Mouse (Mus musculus) forebrain, embryonic 12.5 days (tissue): ENCODE results near the gene Gm11042. TPM values are rescaled to one million over a fixed set of nuclear protein-coding genes. Genes with fewer than 3 reads are reported as not detected.

Source experiments
- ATAC-seq: fragments of 200-750 bp; cut with Nextera tagmentation; 2 replicates; pipeline ENCODE4 v1.8.0; 2017; ENCODE audit warnings: moderate TSS enrichment; ENCODE audit not compliant: low FRiP score
- H3K27ac ChIP-seq: fragments of 300-500 bp; sonication (generic); 2 replicates; pipeline ENCODE4 v1.5.1; 2016; ENCODE audit warnings: mild to moderate bottlenecking
- H3K27me3 ChIP-seq: fragments of 300-500 bp; sonication (generic); 2 replicates; pipeline ENCODE4 v1.6.1; 2016; ENCODE audit warnings: mild to moderate bottlenecking
- H3K36me3 ChIP-seq: fragments of 300-500 bp; sonication (generic); replicated peaks from 2 replicates; pipeline ENCODE4 v1.6.1; 2016; ENCODE audit warnings: mild to moderate bottlenecking
- H3K4me1 ChIP-seq: fragments of 300-500 bp; sonication (generic); 2 replicates; pipeline ENCODE4 v1.6.1; 2016
- H3K4me2 ChIP-seq: fragments of 300-500 bp; sonication (generic); 2 replicates; pipeline ENCODE4 v1.6.1; 2016; ENCODE audit warnings: mild to moderate bottlenecking, moderate library complexity
- H3K4me3 ChIP-seq: fragments of 300-500 bp; sonication (generic); replicated peaks from 2 replicates; pipeline ENCODE4 v1.5.1; 2016; ENCODE audit warnings: mild to moderate bottlenecking
- H3K9ac ChIP-seq: fragments of 300-500 bp; sonication (generic); 2 replicates; pipeline ENCODE4 v1.6.1; 2016; ENCODE audit warnings: mild to moderate bottlenecking
- H3K9me3 ChIP-seq: fragments of 300-500 bp; sonication (generic); 2 replicates; pipeline ENCODE4 v1.6.1; 2016
- WGBS: fragments of 180-500 bp; shearing (Covaris S2); methylation state at CpG from one replicate; pipeline ENCODE4 v1.1.7; 2016; 5-methylcytosine and 5-hydroxymethylcytosine counted together
- polyA plus RNA-seq: library from polyadenylated mRNA; unstranded; fragments of >200 nt; fragmentation: Nextera tagmentation; extraction: Ambion mirVana; gene quantifications from 2 replicates; pipeline ENCODE4 v1.2.1, GENCODE M21; 2016

Gene Gm11042
- polyA plus RNA-seq, 1 experiment from 2014 or later: not detected

- no peak overlapping the region for H3K4me3 ChIP-seq
- H3K27me3 ChIP-seq: 0 out of 2 replicates have a peak, but pooled peaks cover 3% of the 10 kb centered on the region
- H3K27ac ChIP-seq: no peak overlapping the region
- no peaks in the 10 kb centered on the region for H3K9me3 ChIP-seq
- no peak overlapping the region for H3K4me2 ChIP-seq
- no peaks in the 10 kb centered on the region for H3K36me3 ChIP-seq
- no peak overlapping the region for H3K9ac ChIP-seq
- no peak for ATAC-seq
- 0 out of 2 replicates have a peak, but pooled peaks cover 2% of the 10 kb centered on the region for H3K4me1 ChIP-seq
- 15% methylated on average over 10 of the region's 10 CpGs for WGBS
Measured at GRCm38 (mm10) chr12:74320318-74320717, 4.1 kb upstream of the Gm11042 start.

DNA sequence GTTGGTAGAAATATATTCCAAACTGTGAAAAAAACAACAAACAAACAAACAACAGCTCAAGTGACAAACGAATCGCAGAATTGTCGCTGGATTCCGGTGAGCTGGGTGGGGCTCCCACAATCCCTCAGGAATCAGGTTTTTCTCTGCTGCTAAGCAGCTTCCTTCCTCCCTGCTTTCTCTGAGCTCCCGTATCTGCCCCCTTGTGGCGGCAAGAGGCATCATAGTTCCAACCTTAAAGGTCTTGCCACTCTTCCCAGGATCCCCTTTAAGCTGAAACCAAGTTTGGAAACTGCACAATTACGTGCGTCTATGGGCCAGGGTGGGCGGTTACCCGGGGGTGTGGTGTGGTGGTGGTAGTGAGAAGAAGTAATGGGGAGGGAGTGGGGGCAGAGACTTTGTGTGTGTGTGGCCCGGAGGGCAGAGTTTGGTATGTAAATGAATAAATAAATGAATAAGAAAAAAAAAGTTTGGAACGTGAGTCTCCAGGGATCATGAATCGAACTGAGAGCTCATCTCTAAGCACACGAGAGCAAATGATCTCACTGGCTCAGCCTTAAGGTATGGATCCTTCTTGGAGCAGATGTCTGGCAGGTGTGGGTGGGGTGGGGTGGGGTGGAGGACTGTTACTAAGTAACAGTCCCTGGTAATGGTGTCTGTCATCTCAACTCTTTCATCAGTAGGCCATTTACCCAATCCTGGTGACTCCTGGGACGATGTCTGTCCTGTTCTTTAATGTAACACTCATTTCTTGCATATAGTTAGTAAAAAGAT is 980 bp upstream of the Gm11042 start:
- ATAC-seq: peak; percentile 91
- Histone ChIP-seq H3K4me2 (peak overlapping the region; percentile 63), H3K9me3 (no peaks in the 10 kb centered on the region), H3K27ac (peak overlapping the region; percentile 85), H3K36me3 (no peaks in the 10 kb centered on the region), H3K4me1 (0 out of 2 replicates have a peak, but pooled peaks cover 2% of the 10 kb centered on the region), H3K4me3 (peak overlapping the region; percentile 41), H3K9ac (peak overlapping the region; percentile 70), H3K27me3 (0 out of 2 replicates have a peak, but pooled peaks cover 3% of the 10 kb centered on the region)
- 16% methylated on average over 15 of the region's 15 CpGs for WGBS

DNA sequence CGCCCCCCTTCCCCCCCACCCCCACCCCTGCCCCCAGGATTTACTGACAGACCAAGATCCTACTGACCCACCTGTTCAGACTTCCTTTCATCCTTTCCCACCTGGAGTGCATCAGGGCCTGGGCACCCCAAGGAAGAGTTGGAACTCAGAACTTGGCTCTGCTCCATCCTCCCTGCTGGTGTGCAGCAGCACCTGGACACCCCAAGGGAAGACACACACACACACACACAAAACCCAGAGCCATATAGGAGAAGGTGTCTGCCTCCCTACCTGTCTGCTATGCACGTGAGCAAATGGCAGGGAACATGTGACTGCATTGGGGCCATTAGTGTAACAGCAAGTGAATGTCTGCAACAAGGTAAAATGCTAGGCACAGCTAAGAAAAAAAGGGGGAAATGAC is 973 bp downstream of the Gm11042 start:
- H3K36me3 ChIP-seq: no peaks in the 10 kb centered on the region
- H3K27me3 ChIP-seq: 0 out of 2 replicates have a peak, but pooled peaks cover 3% of the 10 kb centered on the region
- WGBS: 56% methylated on average over 2 of the region's 2 CpGs
- H3K27ac ChIP-seq: no peak overlapping the region
- no peak overlapping the region for H3K4me3 ChIP-seq
- H3K9me3 ChIP-seq: no peaks in the 10 kb centered on the region
- 0 out of 2 replicates have a peak, but pooled peaks cover 2% of the 10 kb centered on the region for H3K4me1 ChIP-seq
- ATAC-seq: no peak
- H3K9ac ChIP-seq: no peak overlapping the region
- H3K4me2 ChIP-seq: no peak overlapping the region

DNA sequence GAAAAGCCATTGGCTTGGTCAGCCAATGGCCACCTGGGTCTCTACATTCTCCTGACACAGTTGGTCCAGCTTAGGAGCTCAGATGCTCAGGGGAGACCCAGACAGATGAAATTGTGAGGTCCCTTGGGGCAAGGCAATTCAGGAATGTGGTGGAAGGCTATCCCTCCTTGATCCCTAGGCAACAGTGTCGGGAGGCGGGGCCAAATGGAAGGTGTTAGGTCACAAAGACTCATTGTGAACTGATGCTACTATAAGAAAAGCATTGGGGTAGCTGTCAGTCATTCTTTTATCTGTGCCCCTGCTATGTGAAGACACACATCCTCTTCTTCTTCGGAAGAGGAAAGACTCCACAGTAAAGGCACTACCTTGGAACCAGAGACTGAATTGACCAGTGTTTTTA is 3.6 kb downstream of the Gm11042 start:
- Histone ChIP-seq H3K36me3 (no peaks in the 10 kb centered on the region), H3K4me3 (no peak overlapping the region), H3K27me3 (no peaks in the 10 kb centered on the region), H3K9ac (no peak overlapping the region), H3K9me3 (no peaks in the 10 kb centered on the region), H3K27ac (no peak overlapping the region), H3K4me1 (0 out of 2 replicates have a peak, but pooled peaks cover 2% of the 10 kb centered on the region), H3K4me2 (no peak overlapping the region)
- ATAC-seq: no peak
- 77% methylated on average over 3 of the region's 3 CpGs for WGBS

- no peaks in the 10 kb centered on the region for H3K36me3 ChIP-seq
- 74% methylated on average over 9 of the region's 9 CpGs for WGBS
- H3K4me1 ChIP-seq: 0 out of 2 replicates have a peak, but pooled peaks cover 7% of the 10 kb centered on the region
- no peak overlapping the region for H3K4me3 ChIP-seq
- no peak for ATAC-seq
- H3K27ac ChIP-seq: no peak overlapping the region
- no peak overlapping the region for H3K9ac ChIP-seq
- H3K4me2 ChIP-seq: no peak overlapping the region
- H3K27me3 ChIP-seq: no peaks in the 10 kb centered on the region
- H3K9me3 ChIP-seq: no peaks in the 10 kb centered on the region
Measured at GRCm38 (mm10) chr12:74303418-74304294, 12.5 kb downstream of the Gm11042 start.

GRCm38 (mm10) chr12:74301559-74301958 is 14.6 kb downstream of the Gm11042 start:
- H3K36me3 ChIP-seq: no peaks in the 10 kb centered on the region
- no peak overlapping the region for H3K27ac ChIP-seq
- H3K4me1 ChIP-seq: 0 out of 2 replicates have a peak, but pooled peaks cover 7% of the 10 kb centered on the region
- no peaks in the 10 kb centered on the region for H3K27me3 ChIP-seq
- no peak overlapping the region for H3K9ac ChIP-seq
- no peak overlapping the region for H3K4me3 ChIP-seq
- no peaks in the 10 kb centered on the region for H3K9me3 ChIP-seq
- no peak overlapping the region for H3K4me2 ChIP-seq
- 93% methylated on average over 6 of the region's 6 CpGs for WGBS
- no peak for ATAC-seq

- WGBS: 50% methylated on average over 5 of the region's 5 CpGs
- no peak for ATAC-seq
- Histone ChIP-seq H3K9ac (no peak overlapping the region), H3K4me2 (no peak overlapping the region), H3K27ac (no peak overlapping the region), H3K4me1 (no peaks in the 10 kb centered on the region), H3K27me3 (no peaks in the 10 kb centered on the region), H3K9me3 (no peaks in the 10 kb centered on the region), H3K4me3 (no peak overlapping the region), H3K36me3 (no peaks in the 10 kb centered on the region)
Measured at GRCm38 (mm10) chr12:74296374-74296773, 19.8 kb downstream of the Gm11042 start.

GRCm38 (mm10) chr12:74293624-74294023 is 22.6 kb downstream of the Gm11042 start:
- no peaks in the 10 kb centered on the region for H3K9me3 ChIP-seq
- H3K4me2 ChIP-seq: no peak overlapping the region
- no peaks in the 10 kb centered on the region for H3K36me3 ChIP-seq
- WGBS: 4% methylated on average over 4 of the region's 4 CpGs
- H3K4me3 ChIP-seq: no peak overlapping the region
- no peak overlapping the region for H3K9ac ChIP-seq
- peaks cover 4% of the 10 kb centered on the region; the same call in 1 of the 2 replicates for H3K4me1 ChIP-seq
- 0 out of 2 replicates have a peak, but pooled peaks have one; percentile 30 for ATAC-seq
- no peaks in the 10 kb centered on the region for H3K27me3 ChIP-seq
- no peak overlapping the region for H3K27ac ChIP-seq

DNA sequence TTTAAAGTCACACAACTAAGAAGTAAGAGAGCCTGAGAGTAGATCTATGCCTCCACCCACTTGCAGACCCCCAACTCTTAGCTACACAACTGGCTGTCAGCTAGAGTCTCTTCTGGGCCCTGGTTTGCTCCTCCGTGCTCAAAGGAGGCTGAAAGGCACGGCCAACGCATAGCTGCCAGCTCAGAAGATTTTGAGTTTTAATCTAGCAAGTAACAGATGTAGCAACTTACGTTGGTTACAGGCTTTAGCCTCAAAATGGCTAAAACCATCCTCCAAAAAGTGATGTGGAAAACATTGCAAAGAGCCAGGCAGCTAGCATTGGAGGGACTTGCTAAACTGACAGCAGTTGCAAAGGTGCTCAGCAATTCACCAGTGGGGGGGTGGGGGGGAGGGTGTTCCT is 25.2 kb downstream of the Gm11042 start:
- Histone ChIP-seq H3K4me2 (no peak overlapping the region), H3K4me1 (peaks cover 4% of the 10 kb centered on the region; the same call in 1 of the 2 replicates), H3K9ac (no peak overlapping the region), H3K4me3 (no peak overlapping the region), H3K27me3 (peaks cover 3% of the 10 kb centered on the region; the same call in 1 of the 2 replicates), H3K9me3 (no peaks in the 10 kb centered on the region), H3K27ac (no peak overlapping the region), H3K36me3 (no peaks in the 10 kb centered on the region)
- 86% methylated on average over 4 of the region's 4 CpGs for WGBS
- ATAC-seq: no peak

- Histone ChIP-seq H3K4me1 (peaks cover 13% of the 10 kb centered on the region), H3K4me3 (peak overlapping the region; percentile 42), H3K36me3 (no peaks in the 10 kb centered on the region), H3K9me3 (no peaks in the 10 kb centered on the region), H3K9ac (peak overlapping the region; percentile 47; the same call in 1 of the 2 replicates), H3K27ac (no peak overlapping the region), H3K4me2 (peak overlapping the region; percentile 91), H3K27me3 (peaks cover 20% of the 10 kb centered on the region)
- 3% methylated on average over 11 of the region's 11 CpGs for WGBS
- peak; percentile 11; the same call in 1 of the 2 replicates for ATAC-seq
Measured at GRCm38 (mm10) chr12:74284685-74285054, 31.5 kb downstream of the Gm11042 start.

GRCm38 (mm10) chr12:74284020-74284684 is 32.0 kb downstream of the Gm11042 start:
- Histone ChIP-seq H3K4me1 (peaks cover 11% of the 10 kb centered on the region), H3K36me3 (no peaks in the 10 kb centered on the region), H3K4me3 (peak overlapping the region; percentile 42), H3K27ac (no peak overlapping the region), H3K27me3 (peaks cover 20% of the 10 kb centered on the region), H3K4me2 (peak overlapping the region; percentile 91), H3K9ac (peak overlapping the region; percentile 47), H3K9me3 (no peaks in the 10 kb centered on the region)
- ATAC-seq: peak; percentile 98
- under 1% methylated on average over 49 of the region's 49 CpGs for WGBS

GRCm38 (mm10) chr12:74282846-74283245 is 33.3 kb downstream of the Gm11042 start:
- peaks cover 10% of the 10 kb centered on the region for H3K4me1 ChIP-seq
- no peak overlapping the region for H3K9ac ChIP-seq
- no peak overlapping the region for H3K27ac ChIP-seq
- no peaks in the 10 kb centered on the region for H3K9me3 ChIP-seq
- 72% methylated on average over 1 of the region's 1 CpGs for WGBS
- H3K4me2 ChIP-seq: no peak overlapping the region
- no peak overlapping the region for H3K4me3 ChIP-seq
- no peak for ATAC-seq
- H3K27me3 ChIP-seq: peaks cover 20% of the 10 kb centered on the region
- no peaks in the 10 kb centered on the region for H3K36me3 ChIP-seq
